Mouse (Mus musculus): ENCODE measurements around the gene Serpini1. TPM values are rescaled to one million over a fixed set of nuclear protein-coding genes. Genes with fewer than 3 reads are reported as not detected.

Serpini1 gene
- polyA plus RNA-seq, 1 experiment from 2014 or later: 3.9 TPM

GRCm38 (mm10) chr3:75692088-75692487 is 134.7 kb downstream of the Serpini1 start:
- Histone ChIP-seq H3K4me3 (ENCODE audit: low read depth, low read length) (no peak overlapping the region), H3K9me3 (ENCODE audit: control insufficient read depth, low read length) (no peaks in the 10 kb centered on the region), H3K27ac (replicated peaks) (no peak overlapping the region), H3K36me3 (ENCODE audit: control insufficient read depth, insufficient read depth, low read length) (no peaks in the 10 kb centered on the region), H3K4me2 (replicated peaks; ENCODE audit: low read depth) (no peak overlapping the region), H3K9ac (ENCODE audit: low read length) (no peak overlapping the region), H3K27me3 (ENCODE audit: control insufficient read depth, insufficient read depth, low read length) (no peaks in the 10 kb centered on the region), H3K4me1 (replicated peaks; ENCODE audit: control insufficient read depth, insufficient read depth) (no peaks in the 10 kb centered on the region)
- 76% methylated on average over 1 of the region's 1 CpGs for WGBS
- TF ChIP-seq CTCF (IDR thresholded peaks at IDR 0.05; ENCODE audit: low read depth) (no peak), EP300 (optimal IDR thresholded peaks at IDR 0.05) (no peak)
- no peak for DNase-seq (ENCODE audit: low spot score)
- ATAC-seq (ENCODE audit: low FRiP score, low TSS enrichment): no peak

Other genes with a start within 250 kb of the Serpini1 start
- not detected in 2 replicates for gene Wdr49, start 75.4 kb upstream of the Serpini1 start, polyA plus RNA-seq (2015; fragmentation: Nextera tagmentation; extraction: Ambion mirVana)
- 99.8 and 102 TPM in 2 replicates for gene Pdcd10, start 691 bp upstream of the Serpini1 start, polyA plus RNA-seq (2015; fragmentation: Nextera tagmentation; extraction: Ambion mirVana)
- not detected in 2 replicates for gene Gm29133, start 190.7 kb downstream of the Serpini1 start, polyA plus RNA-seq (2015; fragmentation: Nextera tagmentation; extraction: Ambion mirVana)

Data from stomach, postnatal 0 days (tissue).